Mouse (Mus musculus) liver, adult 2 months (tissue): Measurements from ENCODE around the gene Brd4.

Source experiments
- CTCF ChIP-seq: fragments of 200-500 bp; IDR thresholded peaks from 2 replicates; pipeline ENCODE4 v1.5.1; 2011; ENCODE audit warnings: low read depth, low read length, control low read depth
- POLR2A ChIP-seq: fragments of 200-500 bp; IDR thresholded peaks from 2 replicates; pipeline ENCODE4 v1.6.1; 2011; ENCODE audit warnings: low read length, control low read depth; ENCODE audit not compliant: insufficient read depth; ENCODE audit errors: extremely low read depth

- TF ChIP-seq CTCF = no peak
- TF ChIP-seq POLR2A = no peak
Observed at GRCm38 (mm10) chr17:32169518-32170225, 114.8 kb downstream of the Brd4 start.
